Mouse (Mus musculus): ENCODE data around the gene Usp21. TPM values are rescaled to one million over a fixed set of nuclear protein-coding genes. Genes with fewer than 3 reads are reported as not detected.

Usp21 gene
- polyA plus RNA-seq, 1 experiment from 2014 or later = 125 TPM

DNA sequence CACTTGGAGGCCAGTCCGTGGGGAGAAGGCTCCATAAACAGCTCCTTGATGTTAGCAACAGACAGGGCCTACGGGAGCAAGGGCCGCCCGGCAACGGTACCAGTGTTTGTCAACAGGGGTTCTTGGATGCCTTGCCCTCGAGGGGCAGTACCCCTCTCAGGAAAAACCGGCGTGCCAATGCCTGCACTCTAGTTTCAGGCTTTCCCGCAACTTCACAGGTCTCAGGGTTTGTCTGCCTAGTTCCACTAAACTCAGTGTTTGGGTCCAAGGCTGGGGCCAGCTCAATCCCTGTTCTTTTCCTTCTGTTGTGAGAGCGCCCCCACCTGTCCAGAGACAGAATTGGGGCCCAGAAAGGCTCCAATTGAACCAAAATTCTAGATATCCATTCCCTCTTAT, 6.3 kb downstream of the Usp21 start:
- Histone ChIP-seq H3K9me3 (replicated peaks) (no peaks in the 10 kb centered on the region), H3K27me3 (ENCODE audit: low read depth, poor library complexity, severe bottlenecking) (no peaks in the 10 kb centered on the region), H3K4me1 (peaks cover 33% of the 10 kb centered on the region), H3K4me3 (peak overlapping the region; percentile 73), H3K27ac (peak overlapping the region; percentile 84), H3K36me3 (peaks cover 71% of the 10 kb centered on the region)
- WGBS = under 1% methylated on average over 10 of the region's 10 CpGs
- DNase-seq (ENCODE audit: low spot score) = no peak

DNA sequence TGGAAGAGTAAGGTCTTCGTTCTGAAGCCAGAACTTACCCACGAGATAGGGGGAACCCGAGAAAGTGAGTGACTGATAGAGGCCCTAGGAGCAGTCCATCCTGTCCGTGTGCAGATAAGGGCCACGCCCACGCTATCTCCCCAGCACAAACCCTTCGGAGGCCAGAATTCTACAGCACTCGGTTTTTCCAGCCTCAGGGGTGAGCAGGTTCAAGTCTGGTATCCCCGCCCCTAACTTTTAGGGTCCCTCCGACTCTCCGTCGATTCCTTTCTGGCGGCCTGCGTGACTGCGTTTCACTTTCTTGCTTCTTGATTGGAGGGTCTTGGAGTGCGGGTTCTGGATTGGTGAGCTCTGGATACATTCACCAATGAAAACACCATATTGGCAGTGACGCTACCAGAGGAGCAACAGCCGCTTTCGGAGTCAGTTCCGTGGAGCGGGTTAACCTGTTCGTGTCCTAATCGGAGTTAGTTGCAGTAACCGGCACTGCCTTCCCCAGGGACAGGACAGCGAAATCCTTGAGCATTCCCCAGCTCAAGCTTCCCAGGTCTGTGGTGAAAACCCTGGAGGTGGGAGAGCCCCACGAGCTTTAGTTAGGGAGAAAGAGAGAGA, 6.8 kb downstream of the Usp21 start, which contains the start of gene Ppox:
Gene Ppox, minus strand, starts transcription at position 271 of the 612 bp plus-strand sequence.
- peak within 1 kb of the TSS; percentile 84 for H3K27ac ChIP-seq
- DNase-seq (ENCODE audit: low spot score) = peak; percentile 86
- peaks cover 29% of the 10 kb centered on the region for H3K4me1 ChIP-seq
- H3K27me3 ChIP-seq (ENCODE audit: low read depth, poor library complexity, severe bottlenecking) = no peaks in the 10 kb centered on the region
- peaks cover 71% of the 10 kb centered on the region for H3K36me3 ChIP-seq
- under 1% methylated on average over 26 of the region's 26 CpGs for WGBS
- peak within 1 kb of the TSS; percentile 73 for H3K4me3 ChIP-seq
- H3K9me3 ChIP-seq (replicated peaks) = no peaks in the 10 kb centered on the region

DNA sequence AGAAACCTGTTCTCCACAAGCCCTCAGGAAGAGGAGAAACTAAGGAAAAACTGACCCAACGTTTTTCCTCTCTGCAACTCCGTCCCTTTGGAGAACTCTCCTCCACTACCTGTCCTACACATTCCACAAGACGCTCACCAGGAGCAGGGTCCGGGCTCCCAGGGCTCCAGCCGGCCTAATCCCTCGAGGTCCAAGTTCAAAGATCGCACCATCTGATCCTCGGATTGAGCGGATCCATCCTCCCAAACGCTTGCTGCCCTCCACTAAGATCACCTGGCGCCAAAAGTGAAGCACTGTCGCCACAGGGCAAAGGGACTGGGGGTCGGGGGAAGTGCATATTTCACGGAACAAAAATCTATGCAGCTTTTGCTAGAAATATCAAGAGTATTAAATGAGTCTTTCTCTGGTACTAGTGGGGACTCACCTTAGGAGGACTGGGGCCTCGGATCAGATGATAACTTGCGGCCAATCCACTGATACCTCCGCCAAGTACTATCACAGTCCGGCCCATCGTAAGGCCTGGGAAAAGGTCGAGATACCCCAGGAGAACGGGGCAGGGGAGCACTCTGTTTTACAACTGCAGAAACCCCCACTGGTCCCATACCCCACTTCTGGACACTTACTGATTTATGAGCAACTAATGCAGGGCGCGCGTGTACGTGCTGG, 7.4 kb downstream of the Usp21 start:
- peak; percentile 37 for DNase-seq (ENCODE audit: low spot score)
- Histone ChIP-seq H3K4me3 (peak overlapping the region; percentile 73), H3K27me3 (ENCODE audit: low read depth, poor library complexity, severe bottlenecking) (no peaks in the 10 kb centered on the region), H3K9me3 (replicated peaks) (no peaks in the 10 kb centered on the region), H3K27ac (peak overlapping the region; percentile 84), H3K36me3 (peaks cover 71% of the 10 kb centered on the region), H3K4me1 (peaks cover 25% of the 10 kb centered on the region)
- WGBS = under 1% methylated on average over 25 of the region's 25 CpGs

DNA sequence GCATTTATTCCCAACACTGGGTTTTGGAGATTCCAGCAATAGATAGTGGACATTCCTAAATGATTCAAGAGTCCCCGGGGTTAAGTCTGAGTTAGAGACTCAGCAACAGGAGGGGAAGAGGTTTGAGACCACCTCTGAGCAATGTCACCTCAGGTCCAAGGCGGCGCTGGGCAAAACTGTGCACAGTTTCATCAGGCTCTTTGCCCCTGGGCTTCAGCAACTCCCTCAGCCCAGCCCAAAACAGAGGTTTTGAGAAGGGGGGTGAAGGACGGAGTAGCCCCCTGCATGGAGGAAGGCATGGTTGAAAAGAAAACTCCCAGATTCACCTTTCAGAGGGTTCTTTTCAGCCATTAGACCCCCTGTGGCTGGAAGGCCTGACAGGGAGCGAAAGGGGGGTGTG, 8.1 kb downstream of the Usp21 start:
- Histone ChIP-seq H3K4me1 (peaks cover 23% of the 10 kb centered on the region), H3K9me3 (replicated peaks) (no peaks in the 10 kb centered on the region), H3K4me3 (peak overlapping the region; percentile 73), H3K27me3 (ENCODE audit: low read depth, poor library complexity, severe bottlenecking) (no peaks in the 10 kb centered on the region), H3K27ac (peak overlapping the region; percentile 84; the same call in 1 of the 2 replicates), H3K36me3 (peaks cover 71% of the 10 kb centered on the region)
- peak; percentile 23 for DNase-seq (ENCODE audit: low spot score)
- 61% methylated on average over 5 of the region's 5 CpGs for WGBS

DNA sequence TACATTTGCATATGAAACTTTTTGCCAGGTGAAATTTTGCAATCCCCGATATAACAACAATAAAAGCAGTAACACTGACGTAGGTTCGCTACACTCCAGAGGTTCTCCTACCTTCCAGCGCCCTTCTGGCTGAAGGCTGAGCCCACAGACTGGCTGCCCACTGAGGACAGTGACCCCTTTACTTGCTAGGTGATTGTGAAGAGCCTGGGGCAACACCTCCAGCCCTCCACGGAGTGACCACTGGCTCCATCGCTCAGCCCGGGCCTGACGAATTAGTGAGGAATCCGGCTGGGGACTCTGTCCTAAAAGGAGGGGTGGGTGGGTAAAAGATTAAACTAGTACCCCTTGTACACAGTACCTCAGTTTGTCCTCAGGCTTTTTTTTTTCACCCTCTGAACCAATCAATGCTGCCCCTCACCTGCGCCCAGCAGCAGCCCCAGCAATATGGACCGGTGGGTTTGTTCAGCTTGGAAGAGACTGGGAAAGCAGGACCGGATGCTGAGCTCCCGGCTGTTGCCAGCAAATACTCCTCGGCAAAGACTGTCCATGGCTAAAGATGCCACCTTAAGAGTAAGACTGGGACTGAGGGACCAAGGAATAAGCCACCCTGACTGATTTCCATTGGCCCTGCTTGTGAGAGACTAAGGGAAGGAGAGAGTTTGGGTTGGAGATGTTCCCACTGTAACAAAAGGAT, 8.6 kb downstream of the Usp21 start:
- H3K9me3 ChIP-seq (replicated peaks) = no peaks in the 10 kb centered on the region
- peak overlapping the region; percentile 73 for H3K4me3 ChIP-seq
- peaks cover 23% of the 10 kb centered on the region for H3K4me1 ChIP-seq
- no peaks in the 10 kb centered on the region for H3K27me3 ChIP-seq (ENCODE audit: low read depth, poor library complexity, severe bottlenecking)
- WGBS = 91% methylated on average over 14 of the region's 14 CpGs
- no peak for DNase-seq (ENCODE audit: low spot score)
- H3K27ac ChIP-seq = no peak overlapping the region
- H3K36me3 ChIP-seq = peaks cover 71% of the 10 kb centered on the region

DNA sequence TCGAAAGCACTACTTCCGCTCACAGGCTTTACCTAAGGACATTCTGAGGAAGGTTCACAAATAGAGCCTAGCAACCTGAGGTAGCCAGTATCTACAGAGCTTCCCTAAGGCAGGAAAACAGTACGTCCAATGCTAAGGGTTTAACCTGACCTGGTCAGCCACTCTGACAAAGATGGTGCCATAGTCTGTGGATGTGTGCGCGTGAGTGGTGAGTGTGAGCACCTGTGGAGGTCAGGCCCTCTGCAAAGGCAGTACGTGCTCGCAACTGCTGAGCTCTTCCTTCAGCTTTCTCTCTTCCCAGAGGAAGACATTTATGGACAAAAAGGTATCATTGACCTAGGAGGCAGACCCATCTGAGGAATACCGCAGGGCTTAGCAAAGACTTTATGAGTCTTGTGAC, 9.4 kb downstream of the Usp21 start:
- WGBS = 94% methylated on average over 8 of the region's 8 CpGs
- Histone ChIP-seq H3K36me3 (peaks cover 71% of the 10 kb centered on the region), H3K9me3 (replicated peaks) (no peaks in the 10 kb centered on the region), H3K4me1 (peaks cover 23% of the 10 kb centered on the region), H3K27ac (no peak overlapping the region), H3K4me3 (no peak overlapping the region), H3K27me3 (ENCODE audit: low read depth, poor library complexity, severe bottlenecking) (no peaks in the 10 kb centered on the region)
- no peak for DNase-seq (ENCODE audit: low spot score)

DNA sequence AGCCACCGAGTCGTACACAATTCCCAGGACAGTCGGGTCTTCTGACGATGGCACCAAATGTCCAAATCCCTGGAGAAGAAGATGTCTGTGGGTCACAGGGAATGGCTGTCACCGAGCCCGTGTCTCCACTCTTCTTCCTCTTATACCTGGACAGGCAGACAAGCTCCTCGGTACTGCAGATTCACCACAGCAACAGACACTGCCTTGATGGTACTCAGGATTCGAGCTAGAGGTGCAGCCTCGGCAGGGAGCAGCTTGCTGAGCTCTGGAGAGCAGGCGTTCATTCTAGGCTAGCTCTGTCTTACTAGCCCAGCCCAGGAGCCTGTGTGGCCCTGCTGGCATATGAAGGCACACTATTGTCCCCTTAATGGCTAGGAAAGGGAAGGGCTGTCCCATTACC, 10.1 kb downstream of the Usp21 start:
- DNase-seq (ENCODE audit: low spot score) = no peak
- H3K4me3 ChIP-seq = no peak overlapping the region
- WGBS = 86% methylated on average over 10 of the region's 10 CpGs

DNA sequence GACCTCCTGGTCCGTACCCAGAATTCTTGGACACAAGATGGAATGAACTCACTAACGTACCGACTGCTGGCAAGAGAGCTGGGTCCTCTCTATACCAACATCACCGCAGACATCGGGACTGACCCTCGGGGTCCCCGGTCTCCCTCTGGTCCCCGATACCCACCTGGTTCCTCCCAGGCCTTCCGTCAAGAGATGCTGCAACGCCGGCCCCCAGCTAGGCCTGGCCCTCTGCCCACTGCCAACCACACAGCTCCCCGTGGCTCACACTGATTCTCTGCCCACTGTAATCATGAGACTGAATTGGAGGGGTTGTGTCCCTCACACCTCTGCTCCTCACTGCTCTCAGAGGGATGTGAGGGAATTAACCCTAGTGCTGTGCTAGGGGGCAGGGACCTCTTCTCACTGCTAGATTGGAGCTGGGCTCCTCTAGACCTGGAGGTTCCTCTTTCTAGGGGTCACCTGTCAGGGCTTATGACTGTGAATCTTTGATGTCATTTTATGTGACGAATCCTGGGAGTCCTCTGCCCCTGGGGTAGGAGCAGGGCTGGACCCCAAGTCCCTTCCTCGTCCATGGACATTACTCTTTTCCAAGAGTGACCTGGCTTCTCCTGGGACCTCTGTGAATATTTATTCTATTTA, 11.6 kb downstream of the Usp21 start:
- DNase-seq (ENCODE audit: low spot score) = no peak
- WGBS = 95% methylated on average over 14 of the region's 14 CpGs
- no peak overlapping the region for H3K4me3 ChIP-seq
- no peak overlapping the region for H3K27ac ChIP-seq
- peaks cover 17% of the 10 kb centered on the region for H3K4me1 ChIP-seq
- H3K27me3 ChIP-seq (ENCODE audit: low read depth, poor library complexity, severe bottlenecking) = no peaks in the 10 kb centered on the region
- no peaks in the 10 kb centered on the region for H3K9me3 ChIP-seq (replicated peaks)
- peaks cover 74% of the 10 kb centered on the region for H3K36me3 ChIP-seq

More for the DNA sequence above, 10.1 kb downstream of the Usp21 start:
- H3K27me3 ChIP-seq (ENCODE audit: low read depth, poor library complexity, severe bottlenecking) = no peaks in the 10 kb centered on the region
- peaks cover 23% of the 10 kb centered on the region for H3K4me1 ChIP-seq
- no peaks in the 10 kb centered on the region for H3K9me3 ChIP-seq (replicated peaks)
- H3K27ac ChIP-seq = no peak overlapping the region
- peaks cover 71% of the 10 kb centered on the region for H3K36me3 ChIP-seq

DNA sequence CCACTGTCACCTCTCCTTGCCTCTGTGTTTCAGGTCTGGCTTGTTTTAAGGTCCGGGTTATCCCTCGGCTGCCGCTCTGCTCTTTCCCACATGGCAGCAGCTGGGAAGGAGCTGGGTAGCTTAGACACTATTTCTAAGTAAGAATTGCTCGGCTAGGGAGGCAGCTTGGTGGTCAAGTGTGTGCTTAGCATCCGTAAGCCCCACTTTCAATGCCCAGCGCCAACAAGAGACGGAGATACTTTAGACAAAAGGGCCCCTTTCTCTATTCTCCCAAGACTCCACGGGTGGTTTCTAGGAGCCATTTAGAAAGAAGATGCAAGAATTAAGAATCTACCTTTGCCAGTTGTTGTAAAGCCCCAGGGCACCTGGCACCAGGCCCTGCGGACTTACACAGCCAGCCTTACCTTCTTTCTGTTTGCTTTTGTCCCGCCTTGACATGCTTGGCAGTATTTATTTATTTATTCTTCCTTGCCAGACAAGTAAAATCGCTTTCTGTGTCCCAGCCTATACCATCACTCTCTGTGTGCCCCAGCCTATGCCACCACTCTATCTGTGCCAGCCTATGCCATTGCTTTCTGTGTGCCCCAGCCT, 12.6 kb downstream of the Usp21 start:
- Histone ChIP-seq H3K27ac (no peak overlapping the region), H3K4me1 (peaks cover 22% of the 10 kb centered on the region), H3K9me3 (replicated peaks) (no peaks in the 10 kb centered on the region), H3K36me3 (peaks cover 74% of the 10 kb centered on the region), H3K4me3 (no peak overlapping the region), H3K27me3 (ENCODE audit: low read depth, poor library complexity, severe bottlenecking) (no peaks in the 10 kb centered on the region)
- no peak for DNase-seq (ENCODE audit: low spot score)
- 94% methylated on average over 11 of the region's 11 CpGs for WGBS

DNA sequence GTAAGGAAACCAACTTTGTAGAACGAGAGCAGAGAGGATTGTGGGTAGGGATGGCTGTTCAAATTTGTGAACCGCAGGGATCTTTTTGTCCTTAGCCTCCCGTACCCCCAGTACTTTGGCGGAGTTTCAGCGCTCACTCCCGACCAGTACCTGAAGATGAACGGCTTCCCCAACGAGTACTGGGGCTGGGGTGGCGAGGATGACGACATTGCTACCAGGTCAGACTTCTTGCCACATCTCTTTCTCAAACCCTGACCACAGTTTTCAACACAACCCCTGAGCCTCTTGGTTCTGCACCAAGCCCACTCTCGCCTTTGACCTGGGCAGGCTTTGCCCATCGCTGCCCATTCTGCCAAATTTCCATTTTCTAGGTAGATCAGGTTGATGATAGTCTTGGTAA, 13.6 kb downstream of the Usp21 start:
- no peak for DNase-seq (ENCODE audit: low spot score)
- peaks cover 74% of the 10 kb centered on the region for H3K36me3 ChIP-seq
- H3K4me1 ChIP-seq = peaks cover 17% of the 10 kb centered on the region
- H3K27ac ChIP-seq = no peak overlapping the region
- WGBS = 93% methylated on average over 12 of the region's 12 CpGs
- H3K27me3 ChIP-seq (ENCODE audit: low read depth, poor library complexity, severe bottlenecking) = no peaks in the 10 kb centered on the region
- H3K9me3 ChIP-seq (replicated peaks) = no peaks in the 10 kb centered on the region
- no peak overlapping the region for H3K4me3 ChIP-seq

DNA sequence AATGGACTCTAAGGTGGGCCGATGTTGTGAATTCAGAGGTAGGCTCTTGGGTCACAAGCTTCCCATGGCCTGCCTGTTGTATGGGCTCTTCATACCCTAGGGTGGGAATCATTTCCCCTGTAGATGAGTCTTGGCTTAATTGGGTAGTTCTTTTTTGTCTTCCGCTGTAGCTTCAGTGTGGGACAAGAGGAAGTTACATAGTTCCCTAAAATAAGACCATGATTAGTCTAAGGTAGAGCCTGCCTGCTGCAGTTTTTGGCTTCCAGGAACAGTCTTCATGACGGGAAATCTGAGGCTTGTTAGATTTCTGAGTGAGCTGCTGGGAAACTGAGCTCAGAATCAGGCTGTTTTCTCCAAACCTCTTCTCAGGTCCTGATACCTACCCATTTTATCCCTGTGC, 15.7 kb downstream of the Usp21 start:
- Histone ChIP-seq H3K27me3 (ENCODE audit: low read depth, poor library complexity, severe bottlenecking) (no peaks in the 10 kb centered on the region), H3K36me3 (peaks cover 55% of the 10 kb centered on the region), H3K9me3 (replicated peaks) (no peaks in the 10 kb centered on the region), H3K4me1 (peaks cover 17% of the 10 kb centered on the region), H3K4me3 (no peak overlapping the region), H3K27ac (no peak overlapping the region)
- 93% methylated on average over 3 of the region's 3 CpGs for WGBS
- no peak for DNase-seq (ENCODE audit: low spot score)

DNA sequence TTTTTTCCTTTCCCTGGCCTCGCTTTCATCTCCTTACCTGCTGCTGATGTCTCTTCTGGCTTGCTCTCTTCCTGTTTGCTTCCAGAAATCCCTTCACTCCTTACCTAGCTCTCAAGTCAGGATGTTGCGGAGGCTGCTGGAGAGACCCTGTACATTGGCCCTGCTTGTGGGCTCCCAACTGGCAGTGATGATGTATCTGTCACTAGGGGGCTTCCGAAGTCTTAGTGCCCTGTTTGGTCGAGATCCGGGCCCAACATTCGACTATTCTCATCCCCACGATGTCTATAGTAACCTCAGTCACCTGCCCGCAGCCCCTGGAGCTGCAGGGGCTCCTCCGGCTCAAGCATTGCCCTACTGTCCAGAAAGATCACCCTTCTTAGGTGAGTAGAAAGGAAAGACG, 16.2 kb downstream of the Usp21 start:
- DNase-seq (ENCODE audit: low spot score) = no peak
- peaks cover 17% of the 10 kb centered on the region for H3K4me1 ChIP-seq
- no peaks in the 10 kb centered on the region for H3K9me3 ChIP-seq (replicated peaks)
- H3K4me3 ChIP-seq = no peak overlapping the region
- no peak overlapping the region for H3K27ac ChIP-seq
- peaks cover 51% of the 10 kb centered on the region for H3K36me3 ChIP-seq
- 76% methylated on average over 10 of the region's 10 CpGs for WGBS
- no peaks in the 10 kb centered on the region for H3K27me3 ChIP-seq (ENCODE audit: low read depth, poor library complexity, severe bottlenecking)

Measured in limb, embryonic 10.5 days (tissue).